Mouse (Mus musculus) small intestine, adult 2 months (tissue): ENCODE data around the gene Lrba. TPM values are rescaled to one million over a fixed set of nuclear protein-coding genes. Genes with fewer than 3 reads are reported as not detected.

Experiments
- H3K27ac ChIP-seq: fragments of 200-500 bp; 2 replicates; pipeline ENCODE4 v1.5.1; 2012; ENCODE audit warnings: low read depth, low read length, control low read depth, inconsistent platforms; ENCODE audit not compliant: insufficient read depth
- H3K27me3 ChIP-seq: fragments of 200-500 bp; 2 replicates; pipeline ENCODE4 v1.6.1; 2012; ENCODE audit warnings: mild to moderate bottlenecking, moderate library complexity, low read length, inconsistent platforms; ENCODE audit not compliant: control insufficient read depth, insufficient read depth
- H3K36me3 ChIP-seq: fragments of 200-500 bp; 2 replicates; pipeline ENCODE4 v1.6.1; 2012; ENCODE audit warnings: mild to moderate bottlenecking, low read length, control low read depth, inconsistent platforms; ENCODE audit not compliant: control insufficient read depth, insufficient read depth
- H3K4me1 ChIP-seq: fragments of 200-500 bp; 2 replicates; pipeline ENCODE4 v1.6.1; 2012; ENCODE audit warnings: low read length, inconsistent platforms, mixed read lengths; ENCODE audit not compliant: control insufficient read depth, insufficient read depth, insufficient read length
- H3K4me3 ChIP-seq: fragments of 200-500 bp; 2 replicates; pipeline ENCODE4 v1.5.1; 2012; ENCODE audit warnings: low read depth, mild to moderate bottlenecking, control low read depth, inconsistent platforms, low read length, moderate library complexity
- CTCF ChIP-seq: fragments of 200-500 bp; IDR thresholded peaks from 2 replicates; pipeline ENCODE4 v1.5.1; 2012; ENCODE audit warnings: low read depth, mild to moderate bottlenecking, control low read depth, inconsistent platforms, low read length, moderate library complexity, mixed read lengths; ENCODE audit not compliant: insufficient replicate concordance, insufficient read length; ENCODE audit errors: extremely low read depth
- POLR2A ChIP-seq: fragments of 200-500 bp; IDR thresholded peaks from 2 replicates; pipeline ENCODE4 v1.6.1; 2012; ENCODE audit warnings: low read depth, mild to moderate bottlenecking, control low read depth, inconsistent platforms, low read length, moderate library complexity
- WGBS: fragments of 180-500 bp; shearing (Covaris S2); methylation state at CpG from one replicate; pipeline ENCODE4 v1.1.7; 2018; 5-methylcytosine and 5-hydroxymethylcytosine counted together
- polyA plus RNA-seq: library from polyadenylated mRNA; depleted of rRNA; stranded (reverse); fragments of >200 nt; gene quantifications from 2 replicates; pipeline ENCODE4 v1.2.3, GENCODE M21; 2012

Lrba gene
- polyA plus RNA-seq, 1 experiment = 41.1 TPM

- Histone ChIP-seq H3K36me3 (no peaks in the 10 kb centered on the region), H3K4me1 (no peaks in the 10 kb centered on the region; the same call in 1 of the 2 replicates), H3K27ac (no peak overlapping the region), H3K4me3 (no peak overlapping the region), H3K27me3 (no peaks in the 10 kb centered on the region)
- 63% methylated on average over 1 of the region's 1 CpGs for WGBS
- TF ChIP-seq CTCF = no peak
- TF ChIP-seq POLR2A = no peak
These were observed 334.5 kb downstream of the Lrba start for GRCm38 (mm10) chr3:86558976-86559375.

- Histone ChIP-seq H3K4me3 (no peak overlapping the region), H3K27ac (no peak overlapping the region), H3K36me3 (no peaks in the 10 kb centered on the region), H3K27me3 (no peaks in the 10 kb centered on the region), H3K4me1 (no peaks in the 10 kb centered on the region; the same call in 1 of the 2 replicates)
- WGBS = 92% methylated on average over 4 of the region's 4 CpGs
- TF ChIP-seq POLR2A (no peak), CTCF (no peak)
These were observed 335.2 kb downstream of the Lrba start for GRCm38 (mm10) chr3:86559635-86560034.

GRCm38 (mm10) chr3:86560281-86561022 lies 336.0 kb downstream of the Lrba start:
- Histone ChIP-seq H3K27me3 (no peaks in the 10 kb centered on the region), H3K27ac (no peak overlapping the region), H3K36me3 (no peaks in the 10 kb centered on the region), H3K4me1 (no peaks in the 10 kb centered on the region; the same call in 1 of the 2 replicates), H3K4me3 (no peak overlapping the region)
- 39% methylated on average over 4 of the region's 4 CpGs for WGBS
- TF ChIP-seq CTCF = no peak
- no peak for TF ChIP-seq POLR2A

DNA sequence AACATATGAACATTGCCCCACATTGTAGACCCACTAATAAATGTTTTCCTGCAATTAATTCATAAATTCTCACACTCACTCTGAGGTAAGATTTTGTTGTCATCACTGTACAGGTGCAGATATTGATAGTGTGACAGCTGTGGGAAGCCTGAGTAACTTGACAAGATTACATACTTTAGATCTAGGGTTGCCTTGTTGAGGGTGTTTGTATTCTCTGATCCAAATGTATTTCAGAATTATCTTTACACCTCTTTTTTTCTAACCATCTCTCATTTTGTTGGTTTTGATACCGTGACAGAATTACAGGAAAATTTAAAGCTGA lies 336.5 kb downstream of the Lrba start:
- no peaks in the 10 kb centered on the region for H3K27me3 ChIP-seq
- no peak overlapping the region for H3K27ac ChIP-seq
- 94% methylated on average over 1 of the region's 1 CpGs for WGBS
- H3K4me1 ChIP-seq = no peaks in the 10 kb centered on the region; the same call in 1 of the 2 replicates
- TF ChIP-seq POLR2A = no peak
- no peak for TF ChIP-seq CTCF
- no peaks in the 10 kb centered on the region for H3K36me3 ChIP-seq
- H3K4me3 ChIP-seq = no peak overlapping the region

DNA sequence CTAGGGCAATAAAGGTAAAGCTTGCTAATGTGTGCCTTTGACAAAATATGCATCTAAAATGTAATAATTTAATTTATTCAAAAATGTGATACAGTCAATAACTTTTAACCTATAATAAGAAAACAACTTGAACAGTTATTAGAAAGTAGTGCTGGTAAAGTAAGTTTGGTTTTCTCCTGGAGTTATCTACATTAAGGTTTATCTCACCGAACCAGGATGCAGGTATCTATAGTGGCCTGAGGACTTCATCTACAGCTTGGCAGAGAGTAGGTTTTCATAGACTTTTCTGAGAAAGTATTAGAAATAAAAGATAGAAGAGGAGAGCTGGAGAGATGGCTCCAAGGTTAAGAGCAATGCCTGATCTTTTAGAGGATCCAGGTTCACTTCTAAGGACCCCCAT lies 336.9 kb downstream of the Lrba start:
- Histone ChIP-seq H3K4me1 (no peaks in the 10 kb centered on the region; the same call in 1 of the 2 replicates), H3K36me3 (no peaks in the 10 kb centered on the region), H3K4me3 (no peak overlapping the region), H3K27ac (no peak overlapping the region), H3K27me3 (no peaks in the 10 kb centered on the region)
- TF ChIP-seq POLR2A (no peak), CTCF (no peak)
- 100% methylated on average over 1 of the region's 1 CpGs for WGBS

GRCm38 (mm10) chr3:86567312-86567711 lies 342.8 kb downstream of the Lrba start:
- WGBS = 86% methylated on average over 4 of the region's 4 CpGs
- Histone ChIP-seq H3K27ac (no peak overlapping the region), H3K4me1 (no peaks in the 10 kb centered on the region), H3K36me3 (no peaks in the 10 kb centered on the region), H3K27me3 (no peaks in the 10 kb centered on the region), H3K4me3 (no peak overlapping the region)
- TF ChIP-seq CTCF (no peak), POLR2A (no peak)

- no peak for TF ChIP-seq CTCF
- no peak for TF ChIP-seq POLR2A
- Histone ChIP-seq H3K4me1 (no peaks in the 10 kb centered on the region), H3K4me3 (no peak overlapping the region), H3K36me3 (no peaks in the 10 kb centered on the region), H3K27me3 (no peaks in the 10 kb centered on the region), H3K27ac (no peak overlapping the region)
- 77% methylated on average over 4 of the region's 4 CpGs for whole genome bisulfite sequencing
These were observed 347.0 kb downstream of the Lrba start for GRCm38 (mm10) chr3:86571518-86571917.
